Mouse (Mus musculus): ENCODE measurements around the gene Tspan5. TPM values are rescaled to one million over a fixed set of nuclear protein-coding genes. Genes with fewer than 3 reads are reported as not detected.

The Tspan5 gene
- polyA plus RNA-seq, 1 experiment: 0.05 TPM

DNA sequence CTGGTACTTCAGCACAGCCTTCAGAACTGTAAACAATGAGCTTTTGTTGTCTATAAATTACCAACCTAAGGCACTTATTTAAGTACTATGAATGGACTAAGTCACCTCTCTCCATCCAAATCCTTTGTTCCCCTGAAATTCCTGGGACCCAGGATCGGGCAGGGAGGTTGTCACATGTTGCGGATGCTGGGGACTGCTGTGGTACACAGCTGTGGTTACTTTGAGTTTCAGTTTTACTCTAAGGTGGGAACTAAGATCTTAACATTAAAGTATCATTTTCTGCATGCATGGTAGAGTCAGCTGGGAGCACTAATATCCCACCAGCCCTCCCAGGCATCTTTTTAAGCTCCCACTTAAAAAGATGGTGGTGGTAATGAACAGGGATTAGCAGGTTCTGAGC lies 167.3 kb downstream of the Tspan5 start:
- no peak overlapping the region for H3K4me3 ChIP-seq (replicated peaks)
- H3K9me3 ChIP-seq (ENCODE audit: control insufficient read depth, low read length): no peaks in the 10 kb centered on the region
- H3K4me1 ChIP-seq (ENCODE audit: control insufficient read depth): no peaks in the 10 kb centered on the region
- no peak for TF ChIP-seq GATA1 (IDR thresholded peaks at IDR 0.05; ENCODE audit: low read length)
- no peak for TF ChIP-seq TAL1 (IDR thresholded peaks at IDR 0.05; ENCODE audit: low read length)
- no peaks in the 10 kb centered on the region for H3K27me3 ChIP-seq (ENCODE audit: control insufficient read depth)
- H3K36me3 ChIP-seq (ENCODE audit: control insufficient read depth): no peaks in the 10 kb centered on the region

DNA sequence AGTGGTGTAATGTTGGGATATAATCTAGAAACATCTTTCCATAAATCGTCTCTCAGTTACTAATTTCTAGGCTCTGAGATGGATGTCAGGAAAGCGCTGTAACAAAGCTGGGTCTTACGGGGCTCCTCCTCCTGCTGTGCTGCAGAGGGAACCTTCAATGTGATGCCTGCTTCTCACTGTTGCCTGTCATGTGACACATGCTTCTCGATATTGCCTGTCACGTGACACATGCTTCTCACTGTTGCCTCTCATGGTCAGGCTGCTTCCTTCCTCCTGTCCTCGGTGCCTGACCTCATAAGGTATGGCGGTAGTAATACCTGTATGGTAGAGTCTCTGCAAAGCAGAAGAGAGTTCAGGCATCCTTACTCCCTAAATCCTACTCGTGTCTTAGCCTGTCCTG lies 170.5 kb downstream of the Tspan5 start:
- no peaks in the 10 kb centered on the region for H3K4me1 ChIP-seq (ENCODE audit: control insufficient read depth)
- no peaks in the 10 kb centered on the region for H3K27me3 ChIP-seq (ENCODE audit: control insufficient read depth)
- H3K9me3 ChIP-seq (ENCODE audit: control insufficient read depth, low read length): no peaks in the 10 kb centered on the region
- no peak overlapping the region for H3K4me3 ChIP-seq (replicated peaks)
- no peaks in the 10 kb centered on the region for H3K36me3 ChIP-seq (ENCODE audit: control insufficient read depth)
- no peak for TF ChIP-seq GATA1 (IDR thresholded peaks at IDR 0.05; ENCODE audit: low read length)
- no peak for TF ChIP-seq TAL1 (IDR thresholded peaks at IDR 0.05; ENCODE audit: low read length)

DNA sequence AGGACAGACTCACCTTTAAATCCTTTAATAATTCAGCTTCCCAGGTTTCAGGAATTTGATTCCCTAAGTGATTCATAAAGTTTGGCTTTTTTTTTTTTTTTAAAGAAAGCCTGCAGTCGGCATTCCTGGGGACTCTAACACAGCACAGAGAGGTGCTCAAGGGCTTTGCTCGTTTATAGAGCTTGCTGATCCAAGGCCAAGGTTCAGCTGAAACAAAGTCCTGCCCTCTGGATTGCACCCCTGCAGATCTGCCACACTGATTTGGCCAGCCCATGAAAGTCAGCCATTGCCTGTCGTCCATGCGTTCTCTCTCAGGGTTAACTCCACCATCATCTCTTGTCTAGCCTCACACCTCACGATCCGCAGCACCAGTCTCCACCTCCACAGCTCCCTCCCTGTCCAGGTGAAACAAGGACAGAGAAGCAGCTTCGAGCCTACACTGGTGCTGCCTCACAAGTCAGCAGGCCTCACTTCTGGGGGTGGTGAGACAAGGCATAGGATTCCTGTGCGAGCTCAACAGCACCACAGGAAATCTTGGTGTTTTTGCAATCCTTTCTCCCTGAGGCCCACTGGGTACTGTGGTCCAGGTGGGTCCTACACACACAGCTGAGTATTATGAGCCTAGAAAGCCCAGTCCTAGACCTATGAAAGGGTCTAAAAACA lies 172.8 kb downstream of the Tspan5 start:
- TF ChIP-seq TAL1 (IDR thresholded peaks at IDR 0.05; ENCODE audit: low read length) (no peak), GATA1 (IDR thresholded peaks at IDR 0.05; ENCODE audit: low read length) (no peak)
- no peaks in the 10 kb centered on the region for H3K36me3 ChIP-seq (ENCODE audit: control insufficient read depth)
- no peaks in the 10 kb centered on the region for H3K9me3 ChIP-seq (ENCODE audit: control insufficient read depth, low read length)
- H3K4me3 ChIP-seq (replicated peaks): no peak overlapping the region
- no peaks in the 10 kb centered on the region for H3K4me1 ChIP-seq (ENCODE audit: control insufficient read depth)
- no peaks in the 10 kb centered on the region for H3K27me3 ChIP-seq (ENCODE audit: control insufficient read depth)

DNA sequence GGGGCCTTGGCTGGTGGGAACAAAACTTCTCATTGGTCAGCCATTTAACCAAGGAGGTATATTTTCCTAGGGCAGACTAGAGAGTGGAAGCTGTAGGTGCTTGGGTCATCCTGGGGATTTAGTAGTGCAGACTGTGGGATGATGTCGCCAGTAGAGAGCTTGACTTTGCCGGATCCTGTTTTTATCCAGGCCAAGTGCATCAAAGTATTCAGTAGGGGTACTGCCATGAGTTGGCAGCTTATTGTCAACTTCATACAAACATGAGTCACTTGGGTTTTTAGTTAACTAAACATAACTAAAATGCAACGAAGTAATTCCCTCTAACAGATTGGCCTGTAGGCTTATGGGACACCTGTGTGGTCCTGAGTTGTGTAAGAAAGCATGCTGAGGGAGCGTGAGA lies 174.6 kb downstream of the Tspan5 start:
- no peaks in the 10 kb centered on the region for H3K4me1 ChIP-seq (ENCODE audit: control insufficient read depth)
- no peaks in the 10 kb centered on the region for H3K36me3 ChIP-seq (ENCODE audit: control insufficient read depth)
- TF ChIP-seq GATA1 (IDR thresholded peaks at IDR 0.05; ENCODE audit: low read length) (no peak), TAL1 (IDR thresholded peaks at IDR 0.05; ENCODE audit: low read length) (no peak)
- no peaks in the 10 kb centered on the region for H3K27me3 ChIP-seq (ENCODE audit: control insufficient read depth)
- no peak overlapping the region for H3K4me3 ChIP-seq (replicated peaks)
- H3K9me3 ChIP-seq (ENCODE audit: control insufficient read depth, low read length): no peaks in the 10 kb centered on the region

DNA sequence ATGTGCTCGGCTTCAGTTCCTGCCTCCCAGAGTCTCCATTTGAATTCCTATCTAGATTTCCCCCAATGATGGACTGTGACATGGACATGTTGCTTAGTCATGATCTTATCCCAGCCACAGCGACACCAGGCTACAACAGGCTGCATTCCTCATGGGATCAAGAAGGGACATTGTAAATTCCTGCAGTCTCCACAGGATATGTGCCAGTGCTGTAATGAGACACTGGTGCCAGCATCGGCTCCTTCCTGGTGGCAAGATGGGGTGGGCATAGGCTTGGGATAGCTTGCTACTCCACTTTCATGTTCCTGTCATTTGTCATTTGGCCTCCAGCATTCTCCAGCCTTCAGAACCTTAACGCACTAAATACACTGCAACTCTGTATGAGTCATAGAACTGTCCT lies 175.0 kb downstream of the Tspan5 start:
- Histone ChIP-seq H3K9me3 (ENCODE audit: control insufficient read depth, low read length) (no peaks in the 10 kb centered on the region), H3K4me3 (replicated peaks) (no peak overlapping the region), H3K27me3 (ENCODE audit: control insufficient read depth) (no peaks in the 10 kb centered on the region), H3K4me1 (ENCODE audit: control insufficient read depth) (no peaks in the 10 kb centered on the region), H3K36me3 (ENCODE audit: control insufficient read depth) (no peaks in the 10 kb centered on the region)
- TF ChIP-seq TAL1 (IDR thresholded peaks at IDR 0.05; ENCODE audit: low read length) (no peak), GATA1 (IDR thresholded peaks at IDR 0.05; ENCODE audit: low read length) (no peak)

DNA sequence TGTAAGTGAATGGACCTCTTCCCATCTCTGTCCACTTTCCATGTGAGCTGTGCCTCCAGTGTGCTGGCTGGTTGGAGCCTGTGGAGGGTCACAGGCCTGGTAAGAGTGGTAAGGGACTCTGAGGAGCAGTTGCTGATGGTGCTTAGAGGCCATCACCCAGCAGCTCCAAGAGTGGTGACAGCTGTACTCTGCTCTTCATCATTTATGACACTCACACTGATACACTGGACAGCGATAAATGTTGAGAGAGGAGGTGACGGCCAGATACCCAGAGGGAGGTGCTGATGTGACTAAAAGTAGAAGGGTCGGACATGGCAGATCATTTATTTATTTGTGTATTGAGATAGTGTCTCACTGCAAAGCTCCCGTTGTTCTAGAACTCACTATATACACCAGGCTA lies 176.2 kb downstream of the Tspan5 start:
- no peaks in the 10 kb centered on the region for H3K27me3 ChIP-seq (ENCODE audit: control insufficient read depth)
- TF ChIP-seq GATA1 (IDR thresholded peaks at IDR 0.05; ENCODE audit: low read length): no peak
- TF ChIP-seq TAL1 (IDR thresholded peaks at IDR 0.05; ENCODE audit: low read length): no peak
- no peaks in the 10 kb centered on the region for H3K9me3 ChIP-seq (ENCODE audit: control insufficient read depth, low read length)
- no peaks in the 10 kb centered on the region for H3K4me1 ChIP-seq (ENCODE audit: control insufficient read depth)
- H3K4me3 ChIP-seq (replicated peaks): no peak overlapping the region
- H3K36me3 ChIP-seq (ENCODE audit: control insufficient read depth): no peaks in the 10 kb centered on the region

DNA sequence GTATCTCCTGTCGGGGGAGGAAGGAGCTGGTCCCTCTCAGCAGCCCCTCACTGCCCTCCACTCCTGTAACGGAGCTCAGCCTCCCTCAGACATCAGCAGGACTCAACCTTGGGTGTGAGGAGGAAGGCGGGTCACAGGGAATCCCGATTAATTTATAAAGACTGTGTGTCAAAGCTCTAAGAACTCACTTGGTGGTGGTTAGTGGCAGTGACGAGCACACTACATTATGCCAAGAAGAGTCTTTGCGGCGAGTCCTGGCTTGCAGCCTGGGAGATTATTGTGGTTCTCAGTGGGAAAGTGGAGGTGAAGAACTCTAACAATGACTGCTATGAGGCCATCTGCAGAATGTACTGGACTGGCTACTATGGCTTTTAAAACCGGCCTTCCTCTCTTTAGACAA lies 184.2 kb downstream of the Tspan5 start:
- Histone ChIP-seq H3K27me3 (ENCODE audit: control insufficient read depth) (no peaks in the 10 kb centered on the region), H3K9me3 (ENCODE audit: control insufficient read depth, low read length) (no peaks in the 10 kb centered on the region), H3K4me3 (replicated peaks) (no peak overlapping the region), H3K36me3 (ENCODE audit: control insufficient read depth) (peaks cover 14% of the 10 kb centered on the region), H3K4me1 (ENCODE audit: control insufficient read depth) (no peaks in the 10 kb centered on the region)
- TF ChIP-seq GATA1 (IDR thresholded peaks at IDR 0.05; ENCODE audit: low read length) (no peak), TAL1 (IDR thresholded peaks at IDR 0.05; ENCODE audit: low read length) (no peak)

DNA sequence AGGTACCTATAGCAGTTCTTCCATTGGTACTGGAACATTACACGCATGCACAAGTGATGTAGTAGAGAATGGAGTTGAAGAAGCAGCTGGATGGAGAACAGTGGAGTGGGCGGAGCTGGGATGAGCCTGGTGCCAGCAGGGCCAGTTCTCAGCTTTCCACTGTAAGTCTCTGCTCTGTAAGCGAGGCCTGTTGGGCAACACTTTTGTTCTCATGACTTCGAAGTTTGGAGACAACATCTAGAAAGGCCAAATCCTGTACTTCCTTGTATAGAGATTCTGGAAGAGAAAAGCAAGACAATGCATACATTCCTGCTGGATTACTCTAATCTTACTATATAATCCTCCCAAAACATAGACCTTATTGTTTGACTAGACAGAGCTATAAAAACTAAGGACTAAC lies 185.4 kb downstream of the Tspan5 start:
- Histone ChIP-seq H3K4me3 (replicated peaks) (no peak overlapping the region), H3K36me3 (ENCODE audit: control insufficient read depth) (peaks cover 14% of the 10 kb centered on the region), H3K9me3 (ENCODE audit: control insufficient read depth, low read length) (no peaks in the 10 kb centered on the region), H3K27me3 (ENCODE audit: control insufficient read depth) (no peaks in the 10 kb centered on the region), H3K4me1 (ENCODE audit: control insufficient read depth) (no peaks in the 10 kb centered on the region)
- TF ChIP-seq TAL1 (IDR thresholded peaks at IDR 0.05; ENCODE audit: low read length): no peak
- TF ChIP-seq GATA1 (IDR thresholded peaks at IDR 0.05; ENCODE audit: low read length): no peak

DNA sequence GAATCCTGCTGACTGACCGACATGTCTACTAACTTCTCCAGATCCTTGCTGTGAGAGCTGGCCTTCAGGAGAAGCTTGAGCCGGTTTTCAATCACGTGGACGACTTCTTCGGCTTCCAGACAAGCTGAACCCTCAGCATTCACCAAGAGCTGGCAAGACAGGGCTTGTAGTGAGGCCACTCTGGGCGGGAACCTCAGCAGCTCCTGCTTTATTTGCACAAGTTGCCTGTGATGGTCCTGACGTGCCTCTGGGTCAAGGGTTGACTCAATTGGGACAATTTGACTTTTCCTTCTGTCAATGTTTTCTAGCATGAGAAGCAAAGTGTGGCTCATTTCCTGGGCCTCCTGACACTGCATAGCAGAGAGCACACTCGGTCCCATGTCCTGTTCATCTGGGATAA lies 194.8 kb downstream of the Tspan5 start:
- peaks cover 24% of the 10 kb centered on the region for H3K36me3 ChIP-seq (ENCODE audit: control insufficient read depth)
- H3K4me1 ChIP-seq (ENCODE audit: control insufficient read depth): no peaks in the 10 kb centered on the region
- H3K27me3 ChIP-seq (ENCODE audit: control insufficient read depth): no peaks in the 10 kb centered on the region
- TF ChIP-seq TAL1 (IDR thresholded peaks at IDR 0.05; ENCODE audit: low read length): no peak
- no peak for TF ChIP-seq GATA1 (IDR thresholded peaks at IDR 0.05; ENCODE audit: low read length)
- H3K9me3 ChIP-seq (ENCODE audit: control insufficient read depth, low read length): no peaks in the 10 kb centered on the region
- no peak overlapping the region for H3K4me3 ChIP-seq (replicated peaks)

DNA sequence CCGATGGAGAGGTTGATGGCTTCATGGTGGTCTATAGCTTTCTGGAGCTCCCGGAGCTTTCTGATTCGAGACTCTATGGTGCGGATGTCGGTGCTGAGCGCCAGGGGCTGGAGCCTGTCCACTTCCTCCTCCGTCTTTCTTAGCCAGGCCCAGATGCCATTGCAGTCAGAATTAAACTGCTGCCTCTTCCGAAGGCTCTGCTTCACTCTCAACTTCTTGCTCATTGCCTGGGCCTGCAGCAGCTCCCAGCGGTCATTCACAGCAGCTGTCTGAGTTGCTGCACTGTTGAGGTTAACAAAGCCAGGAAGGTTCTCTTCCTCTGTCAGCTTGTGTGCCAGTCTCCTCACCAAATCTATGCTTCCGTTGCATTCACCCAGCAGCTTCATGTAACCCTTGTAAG lies 195.2 kb downstream of the Tspan5 start:
- TF ChIP-seq TAL1 (IDR thresholded peaks at IDR 0.05; ENCODE audit: low read length): no peak
- TF ChIP-seq GATA1 (IDR thresholded peaks at IDR 0.05; ENCODE audit: low read length): no peak
- H3K4me1 ChIP-seq (ENCODE audit: control insufficient read depth): no peaks in the 10 kb centered on the region
- no peaks in the 10 kb centered on the region for H3K27me3 ChIP-seq (ENCODE audit: control insufficient read depth)
- H3K9me3 ChIP-seq (ENCODE audit: control insufficient read depth, low read length): no peaks in the 10 kb centered on the region
- H3K4me3 ChIP-seq (replicated peaks): no peak overlapping the region
- peaks cover 24% of the 10 kb centered on the region for H3K36me3 ChIP-seq (ENCODE audit: control insufficient read depth)
